Mouse (Mus musculus): ENCODE measurements around the gene Caly. TPM values are rescaled to one million over a fixed set of nuclear protein-coding genes. Genes with fewer than 3 reads are reported as not detected.

Gene Caly
- 0.16 TPM in 1 of 2 replicates, not detected in the other for polyA plus RNA-seq (2012; ENCODE audit: low replicate concordance)

DNA sequence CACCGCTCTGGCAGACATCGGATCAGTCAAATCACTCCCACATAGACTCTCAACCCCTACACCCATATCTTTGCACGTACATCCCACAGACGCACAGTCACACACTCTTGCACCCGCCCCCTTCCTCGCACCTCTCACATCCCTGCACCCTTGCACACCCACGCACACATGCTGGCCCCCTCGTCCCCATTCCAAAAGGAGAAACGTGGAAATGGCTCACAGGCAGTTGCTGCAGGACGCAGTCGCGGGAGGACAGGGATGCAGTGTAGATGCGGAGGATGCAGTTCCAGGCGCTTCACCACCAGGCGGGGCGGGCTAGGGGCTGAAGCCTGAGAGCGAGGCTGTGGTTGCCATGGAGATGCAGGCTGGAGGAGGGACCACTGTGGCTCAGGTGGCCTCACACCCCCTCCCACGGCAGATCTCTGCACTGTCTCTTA, at the start of gene Caly:
Caly (minus strand) TSS at position 307 of the 437 bp plus-strand sequence.

DNA sequence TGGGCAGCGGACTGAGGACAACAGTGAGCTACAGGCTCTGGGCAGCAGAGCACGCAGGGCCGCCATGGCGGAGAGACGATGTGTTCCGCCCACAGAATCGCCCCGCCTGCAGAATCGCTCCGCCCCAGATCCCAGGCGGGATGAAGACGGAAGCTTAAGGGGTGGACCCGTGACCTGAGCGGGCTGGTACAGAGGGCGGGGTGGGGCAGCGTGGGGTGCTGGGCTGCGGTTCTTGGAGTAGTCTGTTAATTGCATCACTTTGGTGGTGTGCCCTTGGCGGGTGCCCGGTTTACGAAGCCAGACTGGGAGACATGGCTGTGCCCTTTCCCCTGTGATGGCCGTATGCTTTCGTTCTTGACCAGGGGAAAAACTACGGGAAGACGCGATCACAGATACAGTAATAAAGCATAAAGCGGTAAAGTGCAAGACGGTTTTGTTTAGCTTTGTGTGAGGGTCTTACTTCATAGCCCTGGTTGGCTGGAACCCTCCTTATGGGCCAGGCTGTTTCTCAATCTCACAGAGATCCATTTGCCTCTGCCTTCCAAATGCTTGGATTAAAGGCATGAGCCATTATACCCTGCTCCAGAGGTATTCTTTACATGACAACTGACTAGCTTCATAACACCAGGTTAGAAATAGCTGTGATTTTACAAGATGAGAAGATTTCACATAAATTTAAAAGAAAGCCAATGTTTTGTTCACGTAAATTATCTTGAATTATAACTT, 34.1 kb upstream of the Caly start, which contains the start of gene Echs1:
Echs1 (minus strand) TSS at position 148 of the 726 bp plus-strand sequence.

DNA sequence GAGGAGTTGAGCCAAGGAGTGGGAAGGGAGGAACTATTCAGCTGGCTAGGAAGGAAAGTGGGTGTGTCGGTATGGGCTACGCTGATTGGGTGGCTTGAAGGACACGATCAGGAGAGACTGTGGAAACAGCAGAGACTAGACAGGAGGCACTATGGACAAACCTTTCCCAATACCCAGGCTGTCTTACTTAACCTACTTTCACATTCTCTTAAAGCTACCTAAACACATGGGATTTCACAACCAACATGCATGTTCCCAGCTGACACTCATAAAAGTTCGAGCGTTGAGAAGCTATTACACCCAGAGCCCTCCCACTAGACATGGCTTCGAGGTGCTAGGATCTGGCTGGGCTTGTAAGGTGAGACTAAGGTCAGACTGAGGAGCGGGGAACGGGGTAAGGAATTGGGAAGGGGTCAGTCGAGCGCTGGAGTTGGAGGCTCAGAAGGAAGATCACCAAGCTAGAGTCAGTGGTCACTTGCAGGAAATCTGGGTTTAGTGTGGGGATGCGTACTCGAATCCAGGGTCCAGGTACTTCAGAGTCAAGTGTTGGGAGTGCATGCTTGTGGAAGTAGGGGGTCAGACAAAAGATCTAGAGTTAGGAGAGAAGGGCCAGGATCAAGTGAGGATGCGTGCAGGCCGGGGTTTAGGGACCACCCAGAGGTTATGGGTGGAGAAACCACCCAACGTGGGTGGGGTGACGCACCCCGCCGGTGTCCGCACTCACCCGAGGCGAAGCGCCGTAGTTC, 33.4 kb upstream of the Caly start, which contains the start of gene Paox:
Paox (plus strand) TSS at position 217 of the 746 bp plus-strand sequence.

DNA sequence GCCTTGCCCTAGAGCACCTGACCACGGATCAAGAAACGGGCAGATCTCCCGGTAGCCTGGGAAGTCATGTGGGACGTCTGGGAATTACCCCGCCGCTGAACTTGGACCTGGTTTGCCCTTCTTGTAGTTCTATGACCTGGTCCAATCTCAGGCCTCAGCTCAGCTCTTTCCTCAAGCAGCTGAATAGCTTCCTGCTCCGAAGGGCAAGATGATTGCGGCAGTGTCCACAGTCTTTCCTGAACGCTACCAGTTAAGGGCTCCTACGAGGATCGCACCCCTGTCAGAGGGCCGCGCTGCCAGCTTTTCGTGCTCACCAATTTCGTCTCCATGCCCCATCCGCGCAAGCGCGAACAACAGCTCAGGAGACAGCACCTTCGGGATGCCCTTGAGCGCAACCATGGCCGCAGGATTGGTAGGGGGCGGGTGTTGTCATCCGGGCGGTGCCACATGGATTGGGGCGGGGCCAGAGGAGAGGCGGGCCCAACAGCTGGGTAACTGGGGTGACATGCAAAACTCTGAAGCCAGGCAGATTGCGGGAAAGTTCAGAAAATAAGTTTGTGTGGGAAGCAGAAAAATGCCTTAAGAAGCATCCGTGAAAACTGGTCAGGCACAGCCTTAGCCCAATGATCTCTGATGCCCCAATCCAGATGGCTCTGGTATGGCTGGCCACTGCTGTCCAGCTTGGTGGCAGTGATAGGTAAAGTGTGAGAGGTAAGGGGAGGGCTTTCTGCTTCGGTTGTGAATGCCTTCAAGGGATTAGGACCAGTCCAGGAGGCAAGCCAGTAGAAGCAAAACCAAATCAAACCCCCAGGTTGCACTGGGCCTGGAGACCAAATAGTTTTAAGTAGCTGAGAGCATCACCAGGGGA, 19.9 kb upstream of the Caly start, which contains the start of gene Fuom:
Fuom (minus strand) TSS at position 449 of the 868 bp plus-strand sequence.

DNA sequence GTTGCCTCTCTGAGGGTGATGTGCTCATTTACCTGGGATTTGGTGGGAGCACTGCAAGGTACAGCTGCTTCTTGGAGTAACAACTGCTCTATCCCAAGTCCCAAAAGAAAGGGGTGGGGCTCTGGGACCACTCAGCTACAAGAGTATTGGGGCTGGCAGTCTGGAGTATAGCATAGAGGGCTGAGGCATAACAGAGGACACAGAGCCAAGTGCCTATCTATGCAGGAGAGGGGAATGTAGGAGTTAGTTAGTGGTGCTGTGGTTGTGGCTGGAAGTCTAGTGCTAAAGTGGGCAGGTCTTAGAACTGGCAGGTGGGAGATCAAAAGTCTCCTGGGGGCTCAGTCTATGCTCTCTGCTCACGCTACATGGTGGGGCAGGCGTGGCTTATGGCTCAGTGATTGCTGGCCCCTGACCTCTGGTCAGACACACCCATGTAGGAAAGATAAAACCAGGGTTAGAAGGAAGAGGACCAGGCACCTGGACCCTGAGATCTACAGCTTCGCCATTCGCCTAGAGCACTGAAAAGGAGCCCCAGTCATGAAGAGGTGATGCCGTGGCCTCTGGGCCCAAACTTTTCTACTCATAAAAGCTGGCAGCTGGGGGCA, 10.7 kb upstream of the Caly start, which contains the start of gene Prap1:
Prap1 (plus strand) TSS at position 472 of the 605 bp plus-strand sequence.

DNA sequence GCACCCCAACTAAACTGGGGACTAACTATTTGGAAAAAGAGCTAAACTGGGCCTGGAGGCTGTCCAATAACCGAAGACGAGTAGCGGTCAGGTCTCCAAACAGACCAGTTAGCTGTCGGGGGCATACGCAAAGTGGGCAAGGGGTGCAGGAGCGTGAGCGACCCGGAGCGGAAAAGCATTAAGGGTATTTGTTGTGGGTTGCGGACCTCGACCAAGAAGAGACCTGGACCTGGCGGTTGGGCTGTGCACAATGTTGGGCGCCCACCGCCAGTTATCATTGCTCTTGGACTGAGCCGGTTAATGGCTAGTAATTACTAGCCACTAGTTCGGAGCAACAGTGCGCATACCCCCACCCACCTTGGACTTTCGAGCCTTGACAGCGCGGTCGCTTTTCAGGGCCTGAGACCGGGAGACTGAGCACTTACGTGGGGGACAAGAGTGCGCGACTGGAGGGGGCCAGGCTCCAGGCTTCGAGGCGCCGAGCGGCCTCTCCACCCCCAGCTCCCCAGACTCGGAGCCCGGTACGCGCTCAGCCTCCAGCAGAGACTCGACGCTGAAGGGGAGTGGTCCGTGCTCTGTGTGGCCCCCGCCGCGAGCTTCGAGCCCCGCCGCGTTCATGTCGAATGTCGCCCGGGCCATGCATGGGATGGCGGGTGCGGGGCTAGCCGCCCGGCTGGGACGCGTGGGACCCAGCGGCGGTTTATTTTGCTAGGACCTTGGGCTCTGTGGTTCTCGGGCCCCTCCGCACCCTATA, 33.8 kb downstream of the Caly start, which contains the start of gene Msx3:
Msx3 (minus strand) TSS at position 729 of the 754 bp plus-strand sequence.

DNA sequence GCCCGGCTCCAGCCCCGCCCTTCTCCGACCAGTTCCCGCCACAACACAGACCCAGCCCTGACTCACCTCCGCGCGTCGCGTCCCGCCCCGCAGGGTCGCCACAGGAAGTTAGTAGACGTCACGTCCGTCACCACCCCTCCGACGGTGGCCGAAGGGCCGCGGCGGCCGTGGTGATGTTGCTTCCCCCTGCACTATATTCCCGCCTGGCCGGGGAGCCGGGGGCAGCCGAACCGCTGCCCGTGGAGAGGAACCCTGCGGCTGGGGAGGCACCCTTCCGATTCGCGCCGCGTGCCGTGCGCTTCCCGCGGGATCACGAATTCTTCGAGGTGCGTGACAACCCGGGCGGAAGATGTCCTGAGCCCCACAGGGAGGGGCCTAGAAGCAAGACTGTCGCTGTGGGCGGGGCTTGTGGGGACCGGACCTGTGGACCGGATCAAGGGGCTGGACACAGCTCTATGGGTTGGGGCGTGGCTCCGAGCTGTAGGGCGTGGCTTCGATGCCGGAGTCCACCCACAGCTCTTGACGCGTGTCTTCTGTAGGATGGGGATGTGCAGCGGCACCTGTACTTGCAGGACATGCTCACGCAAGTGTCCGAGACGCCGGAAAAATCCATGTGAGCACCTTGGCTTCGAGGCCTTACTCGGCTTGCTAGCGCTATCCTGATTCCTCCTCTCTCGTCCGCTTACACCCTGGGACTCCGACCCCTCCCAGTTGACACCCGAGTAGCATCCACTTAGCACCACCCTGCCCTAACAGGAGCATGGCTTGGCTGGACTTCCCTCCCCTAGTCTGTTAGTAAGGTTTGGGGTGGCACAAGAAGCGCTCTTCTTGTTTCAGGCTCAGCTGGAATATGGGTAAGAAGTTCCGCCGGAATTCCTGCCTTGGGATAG, 45.8 kb downstream of the Caly start, which contains the start of the genes Zfp511 and Tubgcp2:
Zfp511 (plus strand) TSS at position 111 of the 890 bp plus-strand sequence.
Tubgcp2 (minus strand) TSS at position 389 of the 890 bp plus-strand sequence.

Other genes starting within 250 kb of the Caly start
- gene Adgra1, start 248.4 kb downstream of the Caly start, polyA plus RNA-seq (2012; ENCODE audit: low replicate concordance), result not detected in 2 replicates
- gene Kndc1, start 187.9 kb downstream of the Caly start, polyA plus RNA-seq (2012; ENCODE audit: low replicate concordance), result 0.13 and 0.22 TPM in 2 replicates
- gene Utf1, start 138.8 kb downstream of the Caly start, polyA plus RNA-seq (2012; ENCODE audit: low replicate concordance), result 3.6 and 7.4 TPM in 2 replicates
- gene 6430531B16Rik, start 103.8 kb downstream of the Caly start, polyA plus RNA-seq (2012; ENCODE audit: low replicate concordance), result 0.17 and 1.4 TPM in 2 replicates
- 11.9 and 25.8 TPM in 2 replicates for gene Adam8, start 90.0 kb downstream of the Caly start, polyA plus RNA-seq (2012; ENCODE audit: low replicate concordance)
- 20.5 and 29.4 TPM in 2 replicates for gene Zfp511, start 46.2 kb downstream of the Caly start, polyA plus RNA-seq (2012; ENCODE audit: low replicate concordance)
- gene Tubgcp2, start 45.9 kb downstream of the Caly start, polyA plus RNA-seq (2012; ENCODE audit: low replicate concordance), result 4.1 and 6.5 TPM in 2 replicates
- gene Msx3, start 33.5 kb downstream of the Caly start, polyA plus RNA-seq (2012; ENCODE audit: low replicate concordance), result not detected in 2 replicates
- not detected in 2 replicates for gene Prap1, start 10.8 kb upstream of the Caly start, polyA plus RNA-seq (2012; ENCODE audit: low replicate concordance)
- gene Fuom, start 19.9 kb upstream of the Caly start, polyA plus RNA-seq (2012; ENCODE audit: low replicate concordance), result 10.5 and 15.7 TPM in 2 replicates
- 1.7 and 7.6 TPM in 2 replicates for gene Paox, start 33.3 kb upstream of the Caly start, polyA plus RNA-seq (2012; ENCODE audit: low replicate concordance)
- 3.3 and 6.3 TPM in 2 replicates for gene Echs1, start 33.9 kb upstream of the Caly start, polyA plus RNA-seq (2012; ENCODE audit: low replicate concordance)
- gene Mtg1, start 55.0 kb upstream of the Caly start, polyA plus RNA-seq (2012; ENCODE audit: low replicate concordance), result 6.5 and 7.2 TPM in 2 replicates
- gene Sprn, start 72.3 kb upstream of the Caly start, polyA plus RNA-seq (2012; ENCODE audit: low replicate concordance), result not detected in 2 replicates
- gene Olfr522, start 82.2 kb upstream of the Caly start, polyA plus RNA-seq (2012; ENCODE audit: low replicate concordance), result not detected in 2 replicates
- gene Olfr523, start 90.7 kb upstream of the Caly start, polyA plus RNA-seq (2012; ENCODE audit: low replicate concordance), result not detected in 2 replicates
- not detected in 2 replicates for gene Olfr524, start 123.4 kb upstream of the Caly start, polyA plus RNA-seq (2012; ENCODE audit: low replicate concordance)
- 0.23 and 0.56 TPM in 2 replicates for gene Cd163l1, start 135.7 kb upstream of the Caly start, polyA plus RNA-seq (2012; ENCODE audit: low replicate concordance)
- 0.38 and 0.60 TPM in 2 replicates for gene 5830411N06Rik, start 164.7 kb upstream of the Caly start, polyA plus RNA-seq (2012; ENCODE audit: low replicate concordance)
- gene Olfr525, start 238.3 kb upstream of the Caly start, polyA plus RNA-seq (2012; ENCODE audit: low replicate concordance), result not detected in 2 replicates

Data from hematopoietic multipotent progenitor cell, adult 10-12 weeks (in vitro differentiated cells).